Mouse (Mus musculus): ENCODE results near the gene Abhd11. TPM values are rescaled to one million over a fixed set of nuclear protein-coding genes. Genes with fewer than 3 reads are reported as not detected.

Abhd11 gene
- polyA plus RNA-seq, 1 experiment, result 48.4 TPM

- no peak for TF ChIP-seq POLR2A (IDR thresholded peaks at IDR 0.05; ENCODE audit: insufficient read depth, low read length)
- TF ChIP-seq CTCF (IDR thresholded peaks at IDR 0.05; ENCODE audit: low read depth, low read length), result no peak
- no peak for TF ChIP-seq EP300 (IDR thresholded peaks at IDR 0.05; ENCODE audit: insufficient read depth, low read depth, low read length)
- Histone ChIP-seq H3K27me3 (ENCODE audit: control insufficient read depth, insufficient read depth, low read length, poor library complexity, severe bottlenecking) (no peaks in the 10 kb centered on the region), H3K9ac (ENCODE audit: low read depth, poor library complexity, severe bottlenecking) (no peak overlapping the region), H3K4me3 (ENCODE audit: low read depth, low read length) (no peak overlapping the region), H3K9me3 (replicated peaks; ENCODE audit: control insufficient read depth, insufficient read depth, low read length, poor library complexity, severe bottlenecking) (no peaks in the 10 kb centered on the region), H3K4me1 (ENCODE audit: control insufficient read depth, insufficient read depth, low read length) (peaks cover 5% of the 10 kb centered on the region), H3K27ac (ENCODE audit: insufficient read depth, low read length) (peak overlapping the region; percentile 42; the same call in 1 of the 2 replicates), H3K36me3 (ENCODE audit: control insufficient read depth, insufficient read depth, low read length, poor library complexity, severe bottlenecking) (no peaks in the 10 kb centered on the region)
Measured at GRCm38 (mm10) chr5:134974294-134974693, 34.7 kb upstream of the Abhd11 start.

- H3K9ac ChIP-seq (ENCODE audit: low read depth, poor library complexity, severe bottlenecking), result no peak overlapping the region
- no peak for TF ChIP-seq CTCF (IDR thresholded peaks at IDR 0.05; ENCODE audit: low read depth, low read length)
- TF ChIP-seq POLR2A (IDR thresholded peaks at IDR 0.05; ENCODE audit: insufficient read depth, low read length), result no peak
- no peak for TF ChIP-seq EP300 (IDR thresholded peaks at IDR 0.05; ENCODE audit: insufficient read depth, low read depth, low read length)
- no peak overlapping the region for H3K27ac ChIP-seq (ENCODE audit: insufficient read depth, low read length)
- H3K9me3 ChIP-seq (replicated peaks; ENCODE audit: control insufficient read depth, insufficient read depth, low read length, poor library complexity, severe bottlenecking), result no peaks in the 10 kb centered on the region
- H3K27me3 ChIP-seq (ENCODE audit: control insufficient read depth, insufficient read depth, low read length, poor library complexity, severe bottlenecking), result no peaks in the 10 kb centered on the region
- no peak overlapping the region for H3K4me3 ChIP-seq (ENCODE audit: low read depth, low read length)
- no peaks in the 10 kb centered on the region for H3K36me3 ChIP-seq (ENCODE audit: control insufficient read depth, insufficient read depth, low read length, poor library complexity, severe bottlenecking)
- peaks cover 5% of the 10 kb centered on the region for H3K4me1 ChIP-seq (ENCODE audit: control insufficient read depth, insufficient read depth, low read length)
Measured at GRCm38 (mm10) chr5:134974921-134975320, 34.0 kb upstream of the Abhd11 start.

GRCm38 (mm10) chr5:134976164-134976563 lies 32.8 kb upstream of the Abhd11 start:
- H3K27ac ChIP-seq (ENCODE audit: insufficient read depth, low read length), result no peak overlapping the region
- no peaks in the 10 kb centered on the region for H3K36me3 ChIP-seq (ENCODE audit: control insufficient read depth, insufficient read depth, low read length, poor library complexity, severe bottlenecking)
- no peak overlapping the region for H3K9ac ChIP-seq (ENCODE audit: low read depth, poor library complexity, severe bottlenecking)
- peaks cover 5% of the 10 kb centered on the region for H3K4me1 ChIP-seq (ENCODE audit: control insufficient read depth, insufficient read depth, low read length)
- H3K9me3 ChIP-seq (replicated peaks; ENCODE audit: control insufficient read depth, insufficient read depth, low read length, poor library complexity, severe bottlenecking), result no peaks in the 10 kb centered on the region
- no peak for TF ChIP-seq POLR2A (IDR thresholded peaks at IDR 0.05; ENCODE audit: insufficient read depth, low read length)
- TF ChIP-seq CTCF (IDR thresholded peaks at IDR 0.05; ENCODE audit: low read depth, low read length), result no peak
- no peak for TF ChIP-seq EP300 (IDR thresholded peaks at IDR 0.05; ENCODE audit: insufficient read depth, low read depth, low read length)
- H3K27me3 ChIP-seq (ENCODE audit: control insufficient read depth, insufficient read depth, low read length, poor library complexity, severe bottlenecking), result no peaks in the 10 kb centered on the region
- no peak overlapping the region for H3K4me3 ChIP-seq (ENCODE audit: low read depth, low read length)

GRCm38 (mm10) chr5:134976577-134977250 lies 32.2 kb upstream of the Abhd11 start:
- TF ChIP-seq POLR2A (IDR thresholded peaks at IDR 0.05; ENCODE audit: insufficient read depth, low read length) (no peak), EP300 (IDR thresholded peaks at IDR 0.05; ENCODE audit: insufficient read depth, low read depth, low read length) (no peak), CTCF (IDR thresholded peaks at IDR 0.05; ENCODE audit: low read depth, low read length) (no peak)
- Histone ChIP-seq H3K4me3 (ENCODE audit: low read depth, low read length) (no peak overlapping the region), H3K36me3 (ENCODE audit: control insufficient read depth, insufficient read depth, low read length, poor library complexity, severe bottlenecking) (no peaks in the 10 kb centered on the region), H3K27ac (ENCODE audit: insufficient read depth, low read length) (no peak overlapping the region), H3K9ac (ENCODE audit: low read depth, poor library complexity, severe bottlenecking) (no peak overlapping the region), H3K9me3 (replicated peaks; ENCODE audit: control insufficient read depth, insufficient read depth, low read length, poor library complexity, severe bottlenecking) (no peaks in the 10 kb centered on the region), H3K27me3 (ENCODE audit: control insufficient read depth, insufficient read depth, low read length, poor library complexity, severe bottlenecking) (no peaks in the 10 kb centered on the region), H3K4me1 (ENCODE audit: control insufficient read depth, insufficient read depth, low read length) (peaks cover 5% of the 10 kb centered on the region)

- Histone ChIP-seq H3K9ac (ENCODE audit: low read depth, poor library complexity, severe bottlenecking) (no peak overlapping the region), H3K4me3 (ENCODE audit: low read depth, low read length) (no peak overlapping the region), H3K27me3 (ENCODE audit: control insufficient read depth, insufficient read depth, low read length, poor library complexity, severe bottlenecking) (no peaks in the 10 kb centered on the region), H3K36me3 (ENCODE audit: control insufficient read depth, insufficient read depth, low read length, poor library complexity, severe bottlenecking) (no peaks in the 10 kb centered on the region), H3K9me3 (replicated peaks; ENCODE audit: control insufficient read depth, insufficient read depth, low read length, poor library complexity, severe bottlenecking) (no peaks in the 10 kb centered on the region), H3K27ac (ENCODE audit: insufficient read depth, low read length) (no peak overlapping the region), H3K4me1 (ENCODE audit: control insufficient read depth, insufficient read depth, low read length) (peaks cover 5% of the 10 kb centered on the region)
- TF ChIP-seq EP300 (IDR thresholded peaks at IDR 0.05; ENCODE audit: insufficient read depth, low read depth, low read length) (no peak), POLR2A (IDR thresholded peaks at IDR 0.05; ENCODE audit: insufficient read depth, low read length) (no peak), CTCF (IDR thresholded peaks at IDR 0.05; ENCODE audit: low read depth, low read length) (no peak)
Measured at GRCm38 (mm10) chr5:134977837-134978236, 31.1 kb upstream of the Abhd11 start.

GRCm38 (mm10) chr5:134981149-134981548 lies 27.8 kb upstream of the Abhd11 start:
- Histone ChIP-seq H3K27ac (ENCODE audit: insufficient read depth, low read length) (peak overlapping the region; percentile 84), H3K4me3 (ENCODE audit: low read depth, low read length) (peak overlapping the region; percentile 60), H3K4me1 (ENCODE audit: control insufficient read depth, insufficient read depth, low read length) (peaks cover 12% of the 10 kb centered on the region), H3K36me3 (ENCODE audit: control insufficient read depth, insufficient read depth, low read length, poor library complexity, severe bottlenecking) (no peaks in the 10 kb centered on the region), H3K9ac (ENCODE audit: low read depth, poor library complexity, severe bottlenecking) (peak overlapping the region; percentile 73), H3K27me3 (ENCODE audit: control insufficient read depth, insufficient read depth, low read length, poor library complexity, severe bottlenecking) (no peaks in the 10 kb centered on the region), H3K9me3 (replicated peaks; ENCODE audit: control insufficient read depth, insufficient read depth, low read length, poor library complexity, severe bottlenecking) (no peaks in the 10 kb centered on the region)
- TF ChIP-seq EP300 (IDR thresholded peaks at IDR 0.05; ENCODE audit: insufficient read depth, low read depth, low read length) (peak; percentile 68; the same call in 1 of the 2 replicates), CTCF (IDR thresholded peaks at IDR 0.05; ENCODE audit: low read depth, low read length) (no peak)

Data from ES-Bruce4 (cell line).